Mouse (Mus musculus) c-Kit-positive CD71-positive TER-119-positive erythroid progenitor cells, embryonic 14.5 days (primary cell): ENCODE measurements at regions not wholly inside any gene's neighbourhood (a gene's known extent, or its start where the extent isn't known, plus 50 kb on each side); places are given as distances from the start of the nearest gene placed in this dataset.

Source experiments
- DNase-seq: peaks from one replicate; pipeline ENCODE4 v3.0.0-alpha.2; 2013; ENCODE audit warnings: low spot score

DNA sequence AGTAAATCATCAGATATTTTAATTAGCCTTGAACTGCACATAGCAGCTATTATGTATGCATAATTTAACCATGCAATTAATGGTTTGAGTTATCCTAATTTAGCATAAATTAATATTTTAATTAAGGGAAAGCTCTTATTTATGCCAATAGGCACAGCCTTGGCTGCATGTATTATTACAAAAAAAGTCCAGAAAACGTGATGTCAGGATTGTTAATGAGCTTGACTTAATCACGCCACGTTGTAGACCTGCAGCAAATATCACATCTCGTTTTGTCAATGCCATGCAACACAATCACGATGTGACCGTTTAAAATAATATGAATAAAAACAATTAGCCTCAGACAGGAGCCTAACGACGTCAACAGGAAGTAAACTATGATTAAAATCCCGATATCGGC is 189.9 kb downstream of the Plk2 start:
- no peak for DNase-seq

DNA sequence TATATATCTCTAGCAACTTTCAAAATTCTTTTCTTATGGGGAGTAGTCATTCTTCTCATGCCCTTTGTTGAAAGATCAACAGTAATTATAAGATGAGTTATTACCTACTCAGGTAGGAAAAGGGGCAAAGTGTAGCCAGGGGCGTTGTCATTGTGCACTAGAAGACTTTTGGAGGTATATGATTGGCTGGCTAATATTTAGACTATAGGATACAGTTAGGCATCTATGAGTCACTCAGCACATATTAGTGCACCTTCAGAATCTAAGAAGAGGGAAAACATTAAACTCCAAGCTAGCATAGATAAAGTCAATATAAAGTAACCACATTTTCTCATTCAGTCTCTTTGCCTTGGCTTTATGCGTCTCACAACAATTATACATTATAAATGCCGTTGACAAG is 199.8 kb downstream of the Plk2 start:
- DNase-seq: no peak

DNA sequence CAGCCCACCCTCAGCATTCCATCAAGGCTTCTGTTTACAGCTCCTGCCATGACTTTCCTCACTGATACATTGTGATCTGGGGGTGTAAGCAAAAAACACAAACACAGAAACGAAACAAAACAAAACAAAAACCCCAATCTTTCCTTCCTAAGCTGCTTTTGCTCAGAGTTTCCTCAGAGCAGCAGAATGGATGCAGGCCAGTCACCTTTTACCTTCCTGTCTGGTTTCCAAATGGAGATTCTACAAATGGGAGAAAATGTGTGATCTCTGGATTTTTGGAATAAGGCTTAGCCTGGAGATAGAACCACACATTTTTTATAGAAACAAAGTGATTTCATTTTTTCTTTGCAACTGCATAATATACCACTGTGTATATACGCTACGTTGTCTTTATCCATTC is 204.8 kb downstream of the Plk2 start:
- DNase-seq: no peak

DNA sequence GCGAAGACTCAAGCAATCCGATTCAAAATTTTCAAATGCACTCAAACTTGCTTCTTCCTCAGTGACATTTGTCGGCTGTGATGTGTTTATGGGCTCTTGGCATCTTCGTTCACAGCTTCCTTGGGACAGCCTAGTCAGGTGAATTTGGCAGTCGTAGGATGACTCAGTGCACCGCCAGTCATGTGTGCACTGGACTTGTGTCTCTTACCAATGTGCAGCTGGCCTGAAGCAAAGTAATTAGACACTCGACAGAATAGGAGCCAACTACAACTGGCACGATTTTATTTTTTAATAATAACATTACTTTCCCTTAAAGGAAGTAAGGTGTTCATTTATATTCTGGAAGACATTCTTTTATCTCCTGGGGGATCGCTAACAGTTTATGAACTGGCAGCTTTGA is 205.5 kb downstream of the Plk2 start:
- no peak for DNase-seq

DNA sequence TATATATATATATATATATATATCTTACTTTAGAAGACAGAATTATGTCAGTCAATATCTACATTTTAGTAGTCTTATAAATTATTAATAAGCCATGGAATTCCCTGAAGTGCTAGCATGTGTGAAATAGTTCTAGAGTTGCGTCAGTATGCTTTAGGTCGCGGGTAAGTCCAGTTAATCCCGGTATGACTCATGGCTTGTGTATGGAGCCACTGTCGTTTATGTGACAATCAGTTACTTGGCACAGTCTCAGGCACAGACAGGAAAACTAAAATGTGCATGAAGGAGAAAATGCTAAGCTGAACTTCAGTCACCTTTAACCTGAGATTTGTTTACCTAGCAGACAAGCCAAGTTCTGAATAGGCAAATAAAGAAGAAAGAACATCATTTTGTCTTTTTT is 206.5 kb downstream of the Plk2 start:
- DNase-seq: no peak

DNA sequence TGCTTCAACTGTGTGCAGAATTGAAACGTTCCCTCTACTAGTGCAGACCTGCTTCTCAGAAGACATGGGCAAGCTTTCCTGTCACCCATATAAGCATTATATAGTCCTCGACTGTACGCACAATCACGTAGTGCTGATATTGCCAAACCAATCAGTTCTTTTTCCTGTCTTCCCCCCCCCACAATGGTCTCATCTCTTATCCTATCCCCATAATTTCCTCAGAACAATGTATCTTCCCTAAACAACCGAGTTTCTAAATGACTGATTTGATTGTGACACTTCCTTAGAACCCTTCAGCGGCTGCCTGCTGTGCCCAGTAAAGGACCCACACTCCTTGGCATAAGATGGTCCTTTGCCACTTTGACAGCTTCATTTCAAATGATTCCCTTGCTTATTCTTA is 207.0 kb downstream of the Plk2 start:
- no peak for DNase-seq

DNA sequence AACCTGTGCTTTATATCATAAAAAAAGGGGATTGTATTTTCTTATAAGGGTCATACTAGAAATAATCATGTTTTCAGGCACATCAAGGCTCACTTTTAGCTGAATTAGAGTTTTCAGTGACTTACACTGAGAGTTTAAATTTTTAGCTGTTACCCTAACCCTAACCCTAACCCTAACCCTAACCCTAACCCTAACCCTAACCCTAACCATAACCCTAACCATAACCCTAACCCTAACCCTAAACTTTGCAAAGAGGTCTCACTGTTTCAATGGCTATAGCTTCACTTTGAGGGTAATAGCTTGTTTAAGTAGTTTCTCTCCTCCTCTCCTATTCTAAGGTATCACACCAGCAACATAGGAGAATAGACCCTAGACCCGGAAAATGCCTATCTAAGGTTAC is 208.0 kb downstream of the Plk2 start:
- no peak for DNase-seq

DNA sequence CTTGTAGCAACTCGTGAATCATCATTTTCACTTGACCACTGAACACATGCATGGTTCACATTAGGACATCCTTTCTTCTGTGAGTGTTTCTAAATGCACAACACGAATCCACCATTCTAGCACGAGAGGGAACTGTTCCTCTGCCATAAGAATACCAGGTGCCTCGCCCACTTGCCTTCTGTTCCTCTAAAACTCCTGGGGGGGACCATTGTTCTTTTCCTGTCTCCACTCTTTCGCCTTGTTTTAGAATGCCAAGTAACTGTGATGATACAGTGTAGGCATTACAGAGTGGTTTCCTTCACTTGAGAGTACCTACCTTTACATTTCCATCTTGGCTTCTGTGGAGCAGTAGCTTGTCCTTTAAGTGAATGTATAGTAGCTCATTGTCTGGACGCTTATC is 224.2 kb downstream of the Plk2 start:
- no peak for DNase-seq

DNA sequence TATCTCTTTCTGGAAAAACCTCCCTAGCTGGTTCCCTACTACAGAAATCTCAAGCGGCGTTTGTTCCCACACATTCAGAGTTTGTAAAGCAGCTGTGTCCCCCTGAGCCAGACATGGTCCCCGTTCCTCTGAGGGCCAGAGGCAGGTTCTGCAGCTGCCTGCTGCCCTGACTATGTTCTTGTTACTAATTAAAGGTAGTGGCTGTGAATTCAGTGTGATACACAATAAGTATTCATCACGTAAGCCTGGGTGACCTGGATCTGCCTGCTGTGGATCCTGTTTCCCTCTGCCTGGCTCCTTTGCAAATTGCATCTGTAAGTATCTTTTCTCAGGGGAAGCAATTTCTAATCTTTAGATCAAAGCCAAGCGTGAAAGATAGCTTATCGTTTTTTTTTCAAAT is 232.3 kb downstream of the Plk2 start:
- DNase-seq: no peak

DNA sequence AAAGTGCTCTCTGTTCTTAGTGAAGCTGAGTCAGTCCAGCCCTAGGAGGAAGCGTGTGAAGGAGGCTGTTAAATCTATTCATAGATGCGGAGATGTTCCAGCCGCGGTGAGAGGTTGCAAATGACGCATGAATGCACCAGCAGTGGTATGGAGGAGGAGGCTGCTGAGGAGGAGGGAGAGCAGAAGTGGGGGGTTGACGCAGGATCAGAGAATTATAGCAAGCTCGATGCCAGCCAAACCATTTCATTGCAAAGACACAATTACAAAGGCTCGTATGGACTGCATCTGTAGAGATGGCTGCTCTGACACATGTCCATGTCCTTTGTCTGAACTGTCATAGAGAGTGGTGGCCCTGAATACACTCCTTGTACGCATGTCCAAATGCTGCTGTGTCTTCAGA is 232.9 kb downstream of the Plk2 start:
- DNase-seq: no peak

DNA sequence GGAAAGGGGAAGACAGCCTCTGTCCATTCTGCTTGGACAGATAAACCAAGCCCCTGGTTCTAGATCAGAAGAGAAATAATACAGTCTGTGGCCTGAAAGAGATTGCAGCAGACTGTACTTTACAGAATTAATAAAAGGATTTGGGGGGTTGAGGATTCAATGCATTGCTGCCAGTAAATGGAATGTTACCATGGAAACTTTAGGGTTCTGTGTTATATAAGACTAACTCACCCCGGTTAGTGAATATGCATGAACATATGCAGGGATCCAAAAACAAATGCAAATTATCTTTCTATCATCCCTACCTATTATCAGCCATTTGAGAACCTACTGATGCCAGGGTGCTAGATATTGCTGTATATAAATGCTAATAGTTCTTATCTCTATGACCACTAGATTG is 233.4 kb downstream of the Plk2 start:
- DNase-seq: no peak

DNA sequence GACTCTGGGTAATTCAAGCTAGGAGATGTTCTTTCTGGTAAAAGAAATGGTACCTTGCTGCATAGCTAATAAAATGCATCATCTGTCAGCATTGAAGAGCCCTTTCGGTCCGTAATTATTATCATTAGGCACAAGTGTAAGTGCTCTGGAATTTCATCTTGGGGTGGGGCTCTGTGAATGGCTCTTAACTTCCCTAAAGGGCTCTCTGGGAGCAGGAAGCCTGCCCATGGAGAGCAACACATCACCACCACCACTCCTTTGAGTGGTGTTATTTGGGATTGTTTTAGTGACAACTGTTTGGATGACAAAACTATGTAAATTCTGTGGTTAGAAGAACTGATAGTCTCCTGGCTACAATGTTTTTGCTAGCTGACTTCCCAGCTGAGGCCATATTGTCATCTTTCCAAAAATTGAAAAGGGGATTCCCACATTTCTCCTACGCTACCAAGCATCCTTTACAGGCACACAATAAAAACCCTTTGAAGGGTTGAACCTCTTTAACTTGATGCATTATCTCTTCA is 238.5 kb downstream of the Plk2 start:
- DNase-seq: no peak

DNA sequence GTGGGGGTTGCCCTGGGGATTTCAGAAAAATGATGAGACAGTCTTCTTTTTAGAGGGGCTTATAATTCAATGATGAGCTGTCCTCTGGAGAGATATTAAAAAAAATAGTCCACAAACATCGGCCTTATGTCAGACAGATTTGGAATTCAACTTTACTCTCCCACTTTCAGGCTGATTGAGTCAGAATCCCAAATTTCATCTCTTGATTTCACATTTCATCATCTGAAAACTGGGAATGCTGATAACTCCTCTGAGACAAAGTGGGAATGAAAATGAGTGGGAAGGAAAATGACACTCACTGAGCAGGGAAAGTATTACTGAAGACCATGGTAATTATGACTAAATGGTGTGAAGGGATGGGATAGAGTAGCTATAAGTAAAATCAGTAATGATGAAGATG is 239.1 kb downstream of the Plk2 start:
- no peak for DNase-seq

DNA sequence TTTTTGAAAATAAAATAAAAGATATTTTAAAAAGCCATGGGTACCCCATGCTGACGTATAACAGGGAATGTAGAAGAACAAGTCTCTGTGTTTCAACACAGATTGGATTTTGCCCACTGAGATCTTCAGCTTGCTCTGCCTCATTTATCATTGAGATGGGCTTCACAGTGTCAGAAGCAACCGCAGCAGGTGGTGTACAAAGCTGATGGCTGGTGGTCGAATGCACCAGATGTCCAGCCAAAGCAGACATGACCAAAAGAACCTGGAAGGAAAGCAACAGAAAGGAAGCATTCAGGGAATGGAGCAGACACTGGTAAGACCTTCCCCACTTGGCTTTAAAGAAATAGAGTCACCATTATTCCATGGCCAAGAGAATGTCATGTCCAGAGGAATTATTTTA is 247.9 kb downstream of the Plk2 start:
- DNase-seq: no peak

DNA sequence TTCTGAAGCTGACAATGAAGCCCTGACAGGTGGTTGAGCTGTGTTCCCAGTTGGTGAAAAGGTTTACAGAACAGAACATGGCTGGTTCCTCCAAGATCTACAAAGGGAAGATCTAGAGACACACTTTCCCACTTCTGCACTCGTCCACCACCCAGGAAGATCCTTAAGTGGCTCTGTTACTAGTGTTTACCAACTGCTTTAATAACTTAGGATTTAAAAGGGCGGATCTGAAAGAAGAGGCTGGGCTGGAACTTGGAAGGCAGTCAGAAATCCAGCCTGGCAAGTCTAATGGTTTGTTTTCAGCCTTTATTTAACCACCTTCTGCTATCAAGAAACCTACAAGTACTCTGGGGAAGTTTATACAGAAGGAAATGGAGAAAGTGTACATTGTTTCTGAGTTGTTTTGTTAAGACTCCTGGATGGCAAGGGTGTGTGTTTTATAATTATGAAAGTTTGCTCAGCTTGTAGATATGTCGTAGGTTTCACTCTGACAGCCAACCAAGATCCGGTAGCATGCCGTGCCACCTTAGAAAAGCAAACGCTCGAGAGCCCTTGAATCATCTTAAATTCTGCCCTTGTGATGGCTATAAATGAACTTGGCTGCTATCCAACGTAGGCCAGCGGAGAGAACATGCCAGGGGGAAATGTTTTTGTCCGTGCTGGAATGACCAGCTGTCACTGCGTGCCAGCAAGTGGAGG is 248.5 kb downstream of the Plk2 start:
- no peak for DNase-seq

DNA sequence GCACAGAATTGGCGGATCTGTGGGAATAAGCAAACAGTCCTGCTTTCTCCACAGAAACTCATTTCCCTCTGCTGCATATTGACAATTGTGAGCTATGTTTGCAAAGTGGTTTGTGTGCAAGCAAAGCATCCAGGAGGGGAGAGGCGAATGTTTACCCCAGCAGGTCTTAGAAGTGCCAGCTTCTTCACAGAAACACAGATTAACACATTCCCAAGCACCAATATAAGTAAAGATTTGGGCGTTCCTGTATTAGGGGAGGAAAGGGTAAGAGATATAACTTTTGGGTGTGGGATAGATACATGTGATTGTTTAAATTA is 249.0 kb downstream of the Plk2 start:
- DNase-seq: no peak

DNA sequence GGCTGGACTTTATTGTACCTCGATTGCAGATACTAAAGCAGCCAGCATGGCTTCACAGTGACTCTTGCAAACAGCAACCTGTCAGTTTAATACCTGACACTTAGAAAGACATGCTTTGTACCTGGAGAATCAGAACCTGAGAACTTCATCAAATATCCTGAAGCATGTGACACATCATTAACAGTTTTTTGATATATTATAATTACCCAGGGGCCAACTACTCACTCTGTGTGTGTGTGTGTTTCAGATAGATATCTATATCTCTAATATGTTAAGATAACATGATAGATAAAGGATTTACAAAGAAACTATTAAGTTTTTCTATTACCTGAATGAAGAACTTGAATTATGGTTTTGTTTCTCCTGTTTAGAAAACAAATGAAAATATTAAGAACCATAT is 254.5 kb downstream of the Plk2 start:
- DNase-seq: no peak

DNA sequence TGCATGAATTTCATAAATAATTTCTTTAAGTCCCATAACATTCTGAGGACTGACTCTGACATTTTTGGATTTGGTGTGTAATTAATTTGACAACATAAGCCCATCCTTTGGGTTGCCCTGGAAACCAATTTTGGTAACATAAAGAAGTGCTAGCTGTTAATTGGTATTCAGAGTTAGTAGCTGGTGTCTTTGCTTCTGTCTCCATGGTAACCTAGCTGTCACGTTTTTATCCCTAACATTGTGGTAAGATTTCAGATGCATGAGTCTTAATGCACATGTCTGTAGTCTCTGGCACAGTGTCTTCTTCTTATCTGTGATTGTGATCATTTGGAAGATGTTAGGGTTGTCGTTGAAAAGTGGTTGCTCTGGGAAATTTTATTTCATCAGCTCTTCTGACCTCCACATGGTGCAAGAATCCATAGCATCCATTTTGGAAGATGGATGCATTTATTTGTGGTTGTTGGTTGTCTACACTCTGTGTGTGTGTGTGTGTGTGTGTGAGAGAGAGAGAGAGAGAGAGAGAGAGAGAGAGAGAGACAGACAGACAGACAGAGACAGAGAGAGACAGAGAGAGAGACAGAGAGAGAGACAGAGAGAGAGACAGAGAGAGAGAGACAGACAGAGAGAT is 255.1 kb downstream of the Plk2 start:
- DNase-seq: no peak

DNA sequence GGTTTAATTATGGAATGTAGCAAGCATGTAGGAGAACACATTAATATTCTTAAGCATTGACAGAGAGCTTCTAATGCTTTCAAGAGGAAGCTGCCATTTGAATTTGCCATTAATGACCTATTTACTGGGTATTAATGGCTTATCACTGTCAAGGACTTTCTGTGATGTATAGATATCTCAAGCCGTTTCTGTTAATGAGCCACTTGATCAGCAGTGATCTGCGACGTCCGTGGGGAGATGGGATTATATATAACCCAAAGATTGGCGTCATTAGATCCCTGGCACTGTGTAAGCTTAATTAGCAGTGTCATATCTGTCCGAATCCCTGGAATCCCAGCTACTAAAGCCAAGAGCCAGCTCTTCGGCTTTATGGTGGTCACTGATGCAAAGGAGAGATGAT is 257.4 kb downstream of the Plk2 start:
- no peak for DNase-seq

DNA sequence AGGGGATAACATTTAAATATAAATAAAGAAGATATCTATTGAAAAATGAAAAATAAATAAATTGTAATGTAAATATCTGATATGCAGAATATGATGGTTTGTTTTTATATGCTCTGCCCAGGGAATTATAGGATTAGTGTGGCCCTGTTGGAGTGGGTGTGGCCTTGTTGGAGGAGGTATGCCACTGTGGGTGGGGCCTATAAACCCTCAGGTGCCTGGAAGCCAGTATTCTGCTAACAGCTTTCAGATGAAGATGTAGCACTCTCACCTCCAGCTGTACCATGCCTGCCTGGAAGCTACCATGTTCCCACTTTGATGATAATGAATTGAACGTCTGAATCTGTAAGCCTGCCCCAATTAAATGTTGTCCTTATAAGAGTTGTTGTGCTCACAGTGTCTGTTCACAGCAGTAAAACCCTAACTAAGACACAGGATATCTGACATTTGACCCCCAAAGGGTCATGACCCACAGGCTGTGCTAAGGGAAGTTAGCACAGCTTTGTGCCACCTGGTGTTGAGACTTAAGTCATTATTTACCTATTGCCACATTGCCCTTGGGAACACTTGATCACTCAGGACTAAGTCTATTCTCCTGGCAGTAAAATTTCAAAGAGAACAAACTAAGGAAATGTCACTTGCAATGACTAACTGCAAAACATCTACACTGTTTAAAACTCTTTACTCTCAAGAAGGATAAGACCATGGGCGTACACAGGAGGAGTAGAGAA is 270.4 kb downstream of the Plk2 start:
- no peak for DNase-seq

DNA sequence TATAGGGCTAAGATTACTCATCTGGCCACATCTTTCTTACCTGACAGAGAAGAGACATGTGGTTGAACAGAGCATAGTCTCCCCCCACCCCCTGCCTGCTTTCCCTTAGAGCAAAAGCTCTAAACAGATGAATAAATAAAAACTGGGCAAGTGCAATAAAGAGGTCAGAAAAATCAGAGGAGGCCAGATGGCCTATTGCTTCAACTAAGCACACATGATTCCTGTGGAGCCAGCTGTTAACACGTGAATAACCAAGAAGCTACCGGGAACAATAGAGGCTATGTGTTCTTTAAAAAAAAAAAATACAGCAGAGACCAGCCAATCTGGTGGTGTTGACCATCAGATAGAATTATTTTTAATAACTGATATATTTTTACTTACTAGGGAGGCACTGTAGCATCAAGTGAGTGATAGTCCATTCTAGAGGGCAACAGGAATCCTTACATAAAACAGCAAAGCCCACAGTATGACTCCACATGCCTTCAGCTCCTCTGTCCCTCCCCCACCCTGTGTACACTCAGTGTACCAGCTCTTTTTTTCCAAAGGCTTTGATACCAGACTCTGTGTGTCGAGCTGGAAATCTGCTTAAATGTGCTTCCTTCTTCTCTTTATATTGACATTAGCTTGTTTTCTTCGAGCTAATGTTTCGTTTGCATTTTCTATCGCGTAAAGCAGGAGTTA is 272.6 kb downstream of the Plk2 start:
- no peak for DNase-seq

DNA sequence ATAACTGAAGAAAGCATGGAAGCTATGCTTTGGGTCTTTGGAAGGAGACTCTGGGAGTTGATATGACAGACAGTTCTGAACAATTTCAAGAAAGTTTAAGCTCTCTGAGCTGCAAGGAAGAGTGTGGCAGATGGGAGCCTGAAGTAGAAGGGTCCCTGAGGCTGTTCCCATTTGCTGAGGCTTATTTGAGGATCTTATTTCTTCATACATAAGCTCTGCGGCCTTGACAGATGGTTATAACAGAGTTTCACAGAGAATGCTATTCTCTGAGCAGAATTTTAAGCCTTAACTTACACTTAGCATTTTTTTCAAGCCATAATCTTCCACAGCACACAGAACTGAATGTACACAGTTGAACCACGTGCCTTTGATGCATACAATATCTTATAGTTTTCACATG is 278.7 kb downstream of the Plk2 start:
- DNase-seq: no peak
